Mouse (Mus musculus) erythroblast, adult 5-6 weeks (primary cell): Measurements from ENCODE around the gene Zfp488. TPM values are rescaled to one million over a fixed set of nuclear protein-coding genes. Genes with fewer than 3 reads are reported as not detected.

Experiments
- ATAC-seq: replicated peaks from 2 replicates; pipeline ENCODE4 v1.8.0; 2016; ENCODE audit warnings: moderate number of reproducible peaks, mild to moderate bottlenecking, moderate TSS enrichment, inconsistent platforms; ENCODE audit not compliant: poor library complexity, low FRiP score, severe bottlenecking
- total RNA-seq, 2 experiments: library from RNA; stranded (forward) in 1 of 2; stranded (reverse) in 1 of 2; fragments of 150-400 nt in 1 of 2; fragments of 200-764, 138-1000 nt in 1 of 2; gene quantifications; 2 replicates each; pipeline versions ENCODE4 v1.2.3 to v1.2.4; 2015 to 2017; ENCODE audit warnings: low replicate concordance in 2 of 2

Zfp488 gene
- not detected in 2 replicates for total RNA-seq (2015; ENCODE audit: low replicate concordance)
- 0.14 TPM in 1 of 2 replicates, not detected in the other for total RNA-seq (2017; ENCODE audit: low replicate concordance)

- no peak for ATAC-seq
Observed at GRCm38 (mm10) chr14:33978604-33979059, at the start of gene Zfp488. Gene Zfp488 (minus strand): TSS chr14:33978764.

- no peak for ATAC-seq
Observed at GRCm38 (mm10) chr14:34026710-34027109, 48.1 kb upstream of the Zfp488 start.

- ATAC-seq, result no peak
Observed at GRCm38 (mm10) chr14:34016938-34017337, 38.4 kb upstream of the Zfp488 start.

GRCm38 (mm10) chr14:34016381-34016780 lies 37.8 kb upstream of the Zfp488 start, which contains the start of gene Gm5460:
Gene Gm5460 (plus strand): TSS chr14:34016758.
- ATAC-seq, result no peak

GRCm38 (mm10) chr14:34015063-34015462 lies 36.5 kb upstream of the Zfp488 start, which contains the start of gene Gm30083:
Gene Gm30083 (minus strand): TSS chr14:34015182.
- no peak for ATAC-seq

GRCm38 (mm10) chr14:34002358-34002757 lies 23.8 kb upstream of the Zfp488 start:
- ATAC-seq, result no peak

GRCm38 (mm10) chr14:34001445-34001844 lies 22.9 kb upstream of the Zfp488 start:
- no peak for ATAC-seq

- no peak for ATAC-seq
Observed at GRCm38 (mm10) chr14:34000076-34000475, 21.5 kb upstream of the Zfp488 start.

GRCm38 (mm10) chr14:33997427-33997826 lies 18.9 kb upstream of the Zfp488 start:
- ATAC-seq, result no peak

GRCm38 (mm10) chr14:33993521-33994289 lies 15.1 kb upstream of the Zfp488 start:
- ATAC-seq, result no peak

GRCm38 (mm10) chr14:33993051-33993450 lies 14.5 kb upstream of the Zfp488 start:
- ATAC-seq, result no peak

- ATAC-seq, result no peak
Observed at GRCm38 (mm10) chr14:33991971-33992370, 13.4 kb upstream of the Zfp488 start.

- ATAC-seq, result no peak
Observed at GRCm38 (mm10) chr14:33989201-33989600, 10.6 kb upstream of the Zfp488 start.

GRCm38 (mm10) chr14:33977748-33978147 lies 816 bp downstream of the Zfp488 start:
- no peak for ATAC-seq

GRCm38 (mm10) chr14:33974752-33975151 lies 3.8 kb downstream of the Zfp488 start:
- no peak for ATAC-seq

GRCm38 (mm10) chr14:33972679-33973078 lies 5.9 kb downstream of the Zfp488 start:
- no peak for ATAC-seq

- no peak for ATAC-seq
Observed at GRCm38 (mm10) chr14:33965675-33966074, 12.9 kb downstream of the Zfp488 start.

GRCm38 (mm10) chr14:33959341-33959740 lies 19.2 kb downstream of the Zfp488 start:
- no peak for ATAC-seq

GRCm38 (mm10) chr14:33958841-33959240 lies 19.7 kb downstream of the Zfp488 start:
- ATAC-seq, result no peak

GRCm38 (mm10) chr14:33958186-33958585 lies 20.4 kb downstream of the Zfp488 start:
- ATAC-seq, result no peak

GRCm38 (mm10) chr14:33956055-33956454 lies 22.5 kb downstream of the Zfp488 start:
- no peak for ATAC-seq
